Mouse (Mus musculus): ENCODE results near the gene Tmbim6.

The Tmbim6 gene

GRCm38 (mm10) chr15:99453153-99453900 lies 60.6 kb downstream of the Tmbim6 start:
- no peak for DNase-seq (ENCODE audit: low spot score)

GRCm38 (mm10) chr15:99454585-99455279 lies 62.0 kb downstream of the Tmbim6 start:
- DNase-seq (ENCODE audit: low spot score): no peak

- no peak for DNase-seq (ENCODE audit: low spot score)
Measured at GRCm38 (mm10) chr15:99455415-99455814, 62.7 kb downstream of the Tmbim6 start.

GRCm38 (mm10) chr15:99456338-99456962 lies 63.8 kb downstream of the Tmbim6 start:
- DNase-seq (ENCODE audit: low spot score): no peak

- DNase-seq (ENCODE audit: low spot score): peak; percentile 81
Measured at GRCm38 (mm10) chr15:99456963-99457605, 64.4 kb downstream of the Tmbim6 start.

GRCm38 (mm10) chr15:99457606-99458401 lies 65.1 kb downstream of the Tmbim6 start, which contains the start of gene Nckap5l:
Nckap5l (minus strand) TSS chr15:99457748.
- DNase-seq (ENCODE audit: low spot score): peak; percentile 97

All from testis, postnatal 10 days (tissue).